Mouse (Mus musculus) hindbrain, embryonic 11.5 days (tissue): Measurements from ENCODE around the gene Myh11. TPM values are rescaled to one million over a fixed set of nuclear protein-coding genes. Genes with fewer than 3 reads are reported as not detected.

Experiments
- ATAC-seq: fragments of 200-750 bp; cut with Nextera tagmentation; 2 replicates; pipeline ENCODE4 v1.8.0; 2017; ENCODE audit warnings: mild to moderate bottlenecking, moderate TSS enrichment, moderate library complexity; ENCODE audit not compliant: low FRiP score
- DNase-seq: peaks from one replicate; pipeline ENCODE4 v3.0.0-alpha.2; 2015; ENCODE audit warnings: low spot score
- H3K27ac ChIP-seq: fragments of 300-500 bp; sonication (generic); 2 replicates; pipeline ENCODE4 v1.5.1; 2014; ENCODE audit warnings: mild to moderate bottlenecking, low read depth, low read length
- H3K27me3 ChIP-seq: fragments of 300-500 bp; sonication (generic); 2 replicates; pipeline ENCODE4 v1.6.1; 2014; ENCODE audit warnings: mild to moderate bottlenecking, low read length, moderate library complexity, mixed read lengths; ENCODE audit not compliant: control insufficient read depth, insufficient read depth
- H3K36me3 ChIP-seq: fragments of 300-500 bp; sonication (generic); 2 replicates; pipeline ENCODE4 v1.6.1; 2014; ENCODE audit warnings: mild to moderate bottlenecking, low read length, moderate library complexity, mixed read lengths; ENCODE audit not compliant: control insufficient read depth, insufficient read depth
- H3K4me1 ChIP-seq: fragments of 300-500 bp; sonication (generic); replicated peaks from 2 replicates; pipeline ENCODE4 v1.6.1; 2014; ENCODE audit warnings: low read length, mixed read lengths; ENCODE audit not compliant: control insufficient read depth, insufficient read depth
- H3K4me2 ChIP-seq: fragments of 300-500 bp; sonication (generic); replicated peaks from 2 replicates; pipeline ENCODE4 v1.6.1; 2014; ENCODE audit warnings: mild to moderate bottlenecking, low read depth, low read length
- H3K4me3 ChIP-seq: fragments of 300-500 bp; sonication (generic); 2 replicates; pipeline ENCODE4 v1.5.1; 2014; ENCODE audit warnings: low read depth, low read length
- H3K9ac ChIP-seq: fragments of 300-500 bp; sonication (generic); 2 replicates; pipeline ENCODE4 v1.6.1; 2014; ENCODE audit warnings: low read depth, low read length
- H3K9me3 ChIP-seq: fragments of 300-500 bp; sonication (generic); 2 replicates; pipeline ENCODE4 v1.6.1; 2016; ENCODE audit warnings: low read length; ENCODE audit not compliant: control insufficient read depth
- WGBS: fragments of 180-500 bp; shearing (Covaris S2); extraction: QIAGEN DNeasy Blood & Tissue Kit; methylation state at CpG from one replicate; pipeline ENCODE4 v1.1.7; 2014; 5-methylcytosine and 5-hydroxymethylcytosine counted together
- polyA plus RNA-seq: library from polyadenylated mRNA; unstranded; fragments of >200 nt; fragmentation: Nextera tagmentation; extraction: Ambion mirVana; gene quantifications from 2 replicates; pipeline ENCODE4 v1.2.1, GENCODE M21; 2014

The Myh11 gene
- polyA plus RNA-seq, 1 experiment from 2014 or later, result 0.26 TPM

- H3K4me1 ChIP-seq, result no peaks in the 10 kb centered on the region
- ATAC-seq, result no peak
- no peaks in the 10 kb centered on the region for H3K9me3 ChIP-seq
- no peak overlapping the region for H3K4me3 ChIP-seq
- no peak overlapping the region for H3K27ac ChIP-seq
- no peak for DNase-seq
- H3K9ac ChIP-seq, result no peak overlapping the region
- no peaks in the 10 kb centered on the region for H3K27me3 ChIP-seq
- H3K36me3 ChIP-seq, result no peaks in the 10 kb centered on the region
- H3K4me2 ChIP-seq, result no peak overlapping the region
- WGBS, result 87% methylated on average over 6 of the region's 6 CpGs
Observed at GRCm38 (mm10) chr16:14308245-14309073, 17.3 kb upstream of the Myh11 start.

GRCm38 (mm10) chr16:14307373-14307772 lies 16.2 kb upstream of the Myh11 start:
- Histone ChIP-seq H3K27ac (no peak overlapping the region), H3K4me3 (no peak overlapping the region), H3K9ac (no peak overlapping the region), H3K36me3 (no peaks in the 10 kb centered on the region), H3K4me1 (no peaks in the 10 kb centered on the region), H3K4me2 (no peak overlapping the region), H3K9me3 (no peaks in the 10 kb centered on the region), H3K27me3 (no peaks in the 10 kb centered on the region)
- no peak for DNase-seq
- WGBS, result 93% methylated on average over 1 of the region's 1 CpGs
- no peak for ATAC-seq

- H3K9ac ChIP-seq, result no peak overlapping the region
- H3K4me1 ChIP-seq, result no peaks in the 10 kb centered on the region
- H3K27ac ChIP-seq, result no peak overlapping the region
- H3K36me3 ChIP-seq, result no peaks in the 10 kb centered on the region
- no peak for ATAC-seq
- no peaks in the 10 kb centered on the region for H3K27me3 ChIP-seq
- no peak overlapping the region for H3K4me2 ChIP-seq
- no peak for DNase-seq
- no peaks in the 10 kb centered on the region for H3K9me3 ChIP-seq
- H3K4me3 ChIP-seq, result no peak overlapping the region
- 96% methylated on average over 1 of the region's 1 CpGs for WGBS
Observed at GRCm38 (mm10) chr16:14306451-14306850, 15.3 kb upstream of the Myh11 start.

GRCm38 (mm10) chr16:14304791-14305190 lies 13.6 kb upstream of the Myh11 start:
- no peaks in the 10 kb centered on the region for H3K9me3 ChIP-seq
- ATAC-seq, result no peak
- no peak overlapping the region for H3K4me2 ChIP-seq
- no peaks in the 10 kb centered on the region; the same call in 1 of the 2 replicates for H3K36me3 ChIP-seq
- 97% methylated on average over 3 of the region's 3 CpGs for WGBS
- no peaks in the 10 kb centered on the region for H3K27me3 ChIP-seq
- H3K27ac ChIP-seq, result no peak overlapping the region
- no peak overlapping the region for H3K9ac ChIP-seq
- no peaks in the 10 kb centered on the region for H3K4me1 ChIP-seq
- no peak overlapping the region for H3K4me3 ChIP-seq
- DNase-seq, result no peak

GRCm38 (mm10) chr16:14303676-14304075 lies 12.5 kb upstream of the Myh11 start:
- Histone ChIP-seq H3K36me3 (no peaks in the 10 kb centered on the region; the same call in 1 of the 2 replicates), H3K9ac (no peak overlapping the region), H3K4me3 (no peak overlapping the region), H3K9me3 (no peaks in the 10 kb centered on the region), H3K4me2 (no peak overlapping the region), H3K4me1 (no peaks in the 10 kb centered on the region), H3K27ac (no peak overlapping the region), H3K27me3 (no peaks in the 10 kb centered on the region)
- 84% methylated on average over 7 of the region's 7 CpGs for WGBS
- no peak for DNase-seq
- no peak for ATAC-seq

- Histone ChIP-seq H3K4me1 (no peaks in the 10 kb centered on the region), H3K27me3 (no peaks in the 10 kb centered on the region), H3K4me2 (no peak overlapping the region), H3K36me3 (no peaks in the 10 kb centered on the region; the same call in 1 of the 2 replicates), H3K9me3 (no peaks in the 10 kb centered on the region), H3K27ac (no peak overlapping the region), H3K4me3 (no peak overlapping the region), H3K9ac (no peak overlapping the region)
- no peak for DNase-seq
- no peak for ATAC-seq
- 91% methylated on average over 2 of the region's 2 CpGs for WGBS
Observed at GRCm38 (mm10) chr16:14303148-14303547, 12.0 kb upstream of the Myh11 start.

GRCm38 (mm10) chr16:14298461-14298860 lies 7.3 kb upstream of the Myh11 start:
- Histone ChIP-seq H3K27me3 (no peaks in the 10 kb centered on the region), H3K4me3 (no peak overlapping the region), H3K4me1 (no peaks in the 10 kb centered on the region), H3K27ac (no peak overlapping the region), H3K4me2 (no peak overlapping the region), H3K36me3 (no peaks in the 10 kb centered on the region; the same call in 1 of the 2 replicates), H3K9ac (no peak overlapping the region), H3K9me3 (no peaks in the 10 kb centered on the region)
- 98% methylated on average over 4 of the region's 4 CpGs for WGBS
- ATAC-seq (no peak), DNase-seq (no peak)

- 93% methylated on average over 4 of the region's 4 CpGs for WGBS
- no peak for DNase-seq
- ATAC-seq, result no peak
Observed at GRCm38 (mm10) chr16:14297746-14298145, 6.6 kb upstream of the Myh11 start.

GRCm38 (mm10) chr16:14297137-14297536 lies 6.0 kb upstream of the Myh11 start:
- ATAC-seq, result no peak
- Histone ChIP-seq H3K36me3 (no peaks in the 10 kb centered on the region; the same call in 1 of the 2 replicates), H3K9ac (no peak overlapping the region), H3K4me1 (no peaks in the 10 kb centered on the region), H3K9me3 (no peaks in the 10 kb centered on the region), H3K27me3 (peaks cover 2% of the 10 kb centered on the region; the same call in 1 of the 2 replicates), H3K4me2 (no peak overlapping the region), H3K27ac (no peak overlapping the region), H3K4me3 (no peak overlapping the region)
- no peak for DNase-seq
- 92% methylated on average over 3 of the region's 3 CpGs for WGBS

More at GRCm38 (mm10) chr16:14297746-14298145, 6.6 kb upstream of the Myh11 start:
- H3K9me3 ChIP-seq, result no peaks in the 10 kb centered on the region
- H3K27ac ChIP-seq, result no peak overlapping the region
- H3K4me2 ChIP-seq, result no peak overlapping the region
- H3K9ac ChIP-seq, result no peak overlapping the region
- no peaks in the 10 kb centered on the region; the same call in 1 of the 2 replicates for H3K36me3 ChIP-seq
- H3K4me1 ChIP-seq, result no peaks in the 10 kb centered on the region
- H3K4me3 ChIP-seq, result no peak overlapping the region
- H3K27me3 ChIP-seq, result no peaks in the 10 kb centered on the region
